Mouse (Mus musculus): Measurements from ENCODE around the gene Pigz.

The Pigz gene

DNA sequence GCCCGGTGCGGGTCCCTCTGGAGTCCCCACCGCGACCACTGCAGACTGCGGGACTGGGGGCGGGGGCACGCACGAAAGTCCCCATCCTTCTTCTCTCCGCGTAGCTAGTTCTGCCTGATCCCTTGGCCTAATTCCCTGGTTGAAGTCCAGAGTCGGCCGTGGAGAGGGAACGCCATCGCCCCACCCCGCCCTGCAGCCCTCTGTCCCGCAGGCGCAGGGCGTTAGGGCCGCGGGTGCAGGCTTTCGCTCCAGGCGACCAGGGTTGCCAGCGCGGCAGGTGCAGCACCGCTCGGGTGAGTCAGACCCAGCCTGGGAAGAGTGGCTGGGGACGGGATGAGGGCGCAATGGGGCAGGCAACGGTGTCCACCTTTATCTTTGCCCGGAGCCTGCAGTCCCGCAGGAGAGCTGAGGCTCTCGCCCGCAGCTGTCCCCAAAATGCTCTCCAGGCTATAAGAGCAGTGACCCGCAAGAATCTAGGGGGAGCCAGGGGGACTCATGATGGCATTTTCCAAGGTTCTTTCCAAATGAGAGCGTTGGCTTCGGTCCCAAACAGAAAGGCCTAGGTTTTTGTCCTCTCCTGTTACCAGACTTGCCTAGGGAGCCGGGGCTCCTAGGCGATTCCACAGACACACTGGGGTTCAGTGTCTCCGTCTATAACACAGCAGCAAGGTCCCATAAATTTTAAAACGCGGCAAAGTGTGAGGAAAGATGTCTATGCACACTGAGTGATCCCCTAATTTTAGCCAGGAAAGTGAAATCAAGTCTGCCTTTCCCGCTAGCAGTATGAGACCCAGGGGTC lies at the start of gene Pigz:
Gene Pigz (plus strand): TSS at position 101 of the 799 bp plus-strand sequence.
- ATAC-seq (ENCODE audit: insufficient number of reproducible peaks, low FRiP score, low TSS enrichment), result peak; percentile 59

DNA sequence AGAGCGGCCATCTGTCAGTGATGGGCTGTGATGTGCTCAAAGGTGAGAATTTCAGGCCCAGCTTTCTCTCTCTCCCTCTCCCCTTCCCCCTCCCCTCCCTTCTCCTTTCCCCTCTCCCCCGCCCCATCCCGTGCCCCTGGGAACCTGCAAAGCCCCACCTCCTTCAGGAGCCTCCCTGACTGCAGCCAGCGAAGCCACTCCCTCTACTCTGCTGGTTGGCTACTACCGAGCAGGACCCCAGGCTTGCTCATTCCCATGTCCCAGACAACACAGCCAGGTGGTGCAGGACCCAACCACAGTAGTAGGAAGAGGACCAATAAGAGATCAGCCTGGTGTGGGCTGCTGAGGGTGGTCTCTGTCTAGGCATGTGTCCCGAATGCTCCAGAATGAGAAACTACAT lies 49.7 kb upstream of the Pigz start:
- ATAC-seq (ENCODE audit: insufficient number of reproducible peaks, low FRiP score, low TSS enrichment), result no peak

DNA sequence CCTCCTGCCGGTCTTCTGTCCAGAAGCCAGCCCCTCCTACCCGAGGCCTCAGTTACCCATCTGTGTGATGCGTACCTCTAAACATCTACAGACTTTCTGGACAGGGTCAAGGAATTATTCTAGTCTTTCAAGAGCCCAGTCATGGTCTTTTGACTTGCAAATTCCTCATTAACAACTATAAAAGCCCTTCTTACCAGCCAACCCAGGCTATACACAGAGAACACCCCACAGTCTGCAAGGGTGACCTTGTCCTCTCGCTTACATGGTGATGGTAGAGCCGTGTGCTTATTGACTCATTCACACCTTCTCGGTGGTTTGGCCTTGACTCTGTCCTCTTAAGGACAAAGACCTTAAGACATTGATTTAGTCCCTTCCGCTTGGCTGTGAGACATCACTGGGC lies 42.7 kb upstream of the Pigz start:
- no peak for ATAC-seq (ENCODE audit: insufficient number of reproducible peaks, low FRiP score, low TSS enrichment)

DNA sequence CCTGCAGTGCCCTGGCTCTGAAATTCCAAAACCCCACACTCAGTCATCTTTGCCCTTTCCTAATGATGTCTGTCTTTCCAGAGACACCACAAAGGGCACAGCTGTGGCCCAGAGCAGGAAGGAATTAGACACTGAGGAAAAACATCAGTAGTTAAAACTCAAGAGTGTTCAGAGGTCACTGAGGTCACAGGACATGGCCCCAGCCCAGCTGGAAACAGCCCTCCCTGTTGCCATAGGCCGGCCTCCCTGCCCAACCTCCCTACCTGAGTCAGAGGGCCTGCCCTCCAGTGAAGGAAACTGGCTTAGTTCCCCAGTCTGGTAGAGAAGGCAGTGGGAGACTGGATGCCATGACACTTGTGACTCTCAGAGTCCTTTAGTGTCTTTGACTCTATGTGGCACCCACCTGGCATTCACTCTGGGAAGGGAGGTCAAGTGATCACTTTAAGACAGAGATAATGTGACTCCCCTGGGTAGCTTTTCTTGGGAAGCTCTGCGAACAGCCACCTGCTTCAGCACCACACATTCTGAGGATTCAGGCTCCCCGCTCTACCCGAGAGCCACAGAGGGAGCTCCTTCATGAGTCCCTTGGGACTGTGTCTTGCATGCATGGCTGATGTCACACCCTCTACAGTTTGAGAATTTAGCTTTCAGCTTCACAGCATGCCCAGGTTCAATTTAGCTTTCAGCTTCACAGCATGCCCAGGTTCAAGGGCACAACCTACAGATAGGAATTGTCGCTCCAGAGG lies 40.1 kb upstream of the Pigz start:
- ATAC-seq (ENCODE audit: insufficient number of reproducible peaks, low FRiP score, low TSS enrichment), result no peak

DNA sequence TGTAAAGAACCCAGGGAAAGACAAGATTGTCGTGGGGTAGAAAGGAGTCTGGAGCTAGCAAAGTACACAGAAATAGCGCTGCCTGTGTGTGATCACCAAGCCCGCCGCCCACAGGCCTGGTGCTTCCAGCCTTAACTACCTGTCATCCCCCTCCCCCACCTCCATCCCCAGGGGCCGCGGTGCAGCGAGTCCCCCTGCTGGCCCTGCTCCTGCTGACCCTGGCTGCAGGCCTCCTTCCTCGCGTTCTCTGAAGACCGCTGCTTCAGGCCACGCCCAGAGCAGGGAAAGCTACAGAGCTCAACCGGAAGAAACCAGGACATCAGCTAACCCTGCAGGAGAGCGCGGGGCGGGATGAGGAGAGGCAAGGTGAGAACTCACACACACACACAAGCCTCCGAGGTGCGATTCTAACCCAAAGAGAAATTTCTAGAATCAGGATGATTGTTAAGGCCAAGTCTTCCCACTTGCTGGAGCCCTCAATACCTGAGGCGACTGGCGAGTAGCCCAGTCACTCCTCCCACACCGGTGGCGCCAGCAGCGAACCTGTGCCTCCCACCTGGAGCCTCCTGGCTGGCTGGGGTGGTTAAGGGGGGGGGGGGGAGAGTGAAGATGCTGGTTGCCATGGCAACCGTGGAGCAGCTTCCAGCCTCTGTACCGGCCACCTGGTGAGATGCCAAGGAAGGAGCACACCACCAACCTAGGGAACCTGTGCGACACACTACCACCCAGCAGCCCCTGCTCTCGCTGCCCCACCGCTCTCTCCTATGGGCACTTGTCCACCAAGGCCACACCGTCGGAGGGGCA lies 36.5 kb upstream of the Pigz start:
- ATAC-seq (ENCODE audit: insufficient number of reproducible peaks, low FRiP score, low TSS enrichment), result peak; percentile 46; the same call in 1 of the 2 replicates

DNA sequence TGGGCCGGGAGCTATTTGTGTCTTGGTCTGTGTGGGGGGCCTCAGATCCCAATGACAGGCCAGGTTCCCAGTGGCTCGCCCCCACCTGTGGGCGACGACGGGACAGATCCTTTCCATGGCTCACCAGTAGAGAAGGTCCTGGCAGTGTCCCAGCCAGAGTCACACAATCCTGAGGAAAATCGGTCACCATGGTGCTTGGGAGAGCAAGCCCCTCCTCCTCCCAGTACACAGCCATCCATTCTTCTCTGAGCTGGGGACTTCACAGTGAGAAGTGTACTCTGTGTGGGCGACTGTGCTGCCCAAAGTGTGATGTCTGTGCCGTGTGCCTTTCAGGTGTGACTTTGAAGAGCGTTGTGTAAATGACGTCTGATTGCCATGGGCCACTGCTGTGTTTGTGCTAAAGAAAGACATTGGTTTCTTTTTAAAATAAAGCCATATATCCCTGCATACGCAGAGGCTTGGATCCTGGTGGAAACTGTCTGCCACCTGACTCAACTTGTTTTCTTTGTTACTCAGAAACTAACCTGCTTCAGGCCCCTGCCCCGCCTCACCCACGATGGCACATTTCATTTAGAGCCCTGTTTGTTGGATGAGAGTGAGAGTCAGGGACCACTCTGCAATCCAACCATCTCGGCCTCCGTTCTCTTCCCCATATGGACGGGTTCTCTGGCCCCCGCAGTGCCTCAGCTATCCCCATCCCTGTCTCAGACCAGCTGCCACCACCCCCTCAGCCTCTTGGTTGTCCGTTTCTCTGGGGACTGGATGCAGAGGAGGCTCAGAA lies 34.9 kb upstream of the Pigz start:
- no peak for ATAC-seq (ENCODE audit: insufficient number of reproducible peaks, low FRiP score, low TSS enrichment)

DNA sequence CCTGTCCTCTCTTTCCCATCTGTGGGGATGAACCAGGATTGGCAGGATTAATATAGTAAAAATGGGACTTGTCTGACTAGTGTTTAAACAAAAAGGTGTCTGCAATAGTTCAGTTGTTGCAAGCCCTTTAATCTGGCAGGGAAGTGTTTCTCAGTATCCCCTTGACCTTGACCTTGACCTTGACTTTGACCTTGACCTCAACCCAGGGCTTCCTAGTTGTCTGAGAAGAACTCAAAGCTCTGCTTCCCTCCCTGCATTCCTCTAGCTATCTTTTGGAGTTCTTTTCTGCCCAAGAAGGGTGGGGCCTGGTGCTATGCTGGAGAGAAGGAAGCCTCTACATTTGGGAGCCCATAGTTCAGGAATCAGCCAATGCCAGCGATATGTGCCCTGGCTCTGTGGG lies 31.8 kb upstream of the Pigz start:
- no peak for ATAC-seq (ENCODE audit: insufficient number of reproducible peaks, low FRiP score, low TSS enrichment)

DNA sequence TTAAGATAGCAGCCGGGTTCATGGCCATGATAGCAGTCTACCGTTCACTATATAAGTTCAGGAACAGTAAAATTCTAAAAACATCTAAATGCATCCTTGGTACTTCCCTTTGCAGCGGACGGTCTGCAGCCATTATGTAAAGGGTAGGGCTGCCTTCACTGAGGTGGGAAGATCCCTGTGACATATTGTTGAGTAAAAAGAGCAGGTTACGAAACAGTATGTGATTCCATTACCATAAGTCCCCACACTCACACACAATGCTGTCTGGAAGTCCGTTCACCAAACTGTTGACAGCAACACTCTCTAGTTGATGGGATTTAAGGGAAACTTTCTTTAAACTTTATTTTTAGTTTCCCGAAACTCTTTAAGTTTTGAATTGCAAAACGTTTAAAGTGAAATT lies 30.4 kb upstream of the Pigz start:
- no peak for ATAC-seq (ENCODE audit: insufficient number of reproducible peaks, low FRiP score, low TSS enrichment)

DNA sequence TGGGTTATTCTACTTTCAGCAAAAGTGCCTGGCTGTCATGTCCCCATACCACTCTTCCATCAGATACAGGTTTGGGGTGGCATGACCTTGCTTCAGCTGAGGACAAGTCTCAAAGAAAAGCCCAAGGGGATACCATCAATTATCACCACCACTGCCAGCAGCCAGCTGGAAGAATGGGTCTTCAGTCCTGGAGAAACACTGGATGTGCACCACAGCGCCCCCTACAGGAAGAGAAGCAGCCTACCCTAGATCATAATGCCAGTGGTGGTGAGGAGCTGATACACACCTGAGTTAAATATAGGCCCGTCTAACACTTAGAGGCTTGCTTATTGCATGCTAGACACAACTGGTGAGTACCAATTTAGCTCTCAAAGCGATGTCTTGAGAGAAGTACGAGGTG lies 28.3 kb upstream of the Pigz start:
- ATAC-seq (ENCODE audit: insufficient number of reproducible peaks, low FRiP score, low TSS enrichment), result no peak

DNA sequence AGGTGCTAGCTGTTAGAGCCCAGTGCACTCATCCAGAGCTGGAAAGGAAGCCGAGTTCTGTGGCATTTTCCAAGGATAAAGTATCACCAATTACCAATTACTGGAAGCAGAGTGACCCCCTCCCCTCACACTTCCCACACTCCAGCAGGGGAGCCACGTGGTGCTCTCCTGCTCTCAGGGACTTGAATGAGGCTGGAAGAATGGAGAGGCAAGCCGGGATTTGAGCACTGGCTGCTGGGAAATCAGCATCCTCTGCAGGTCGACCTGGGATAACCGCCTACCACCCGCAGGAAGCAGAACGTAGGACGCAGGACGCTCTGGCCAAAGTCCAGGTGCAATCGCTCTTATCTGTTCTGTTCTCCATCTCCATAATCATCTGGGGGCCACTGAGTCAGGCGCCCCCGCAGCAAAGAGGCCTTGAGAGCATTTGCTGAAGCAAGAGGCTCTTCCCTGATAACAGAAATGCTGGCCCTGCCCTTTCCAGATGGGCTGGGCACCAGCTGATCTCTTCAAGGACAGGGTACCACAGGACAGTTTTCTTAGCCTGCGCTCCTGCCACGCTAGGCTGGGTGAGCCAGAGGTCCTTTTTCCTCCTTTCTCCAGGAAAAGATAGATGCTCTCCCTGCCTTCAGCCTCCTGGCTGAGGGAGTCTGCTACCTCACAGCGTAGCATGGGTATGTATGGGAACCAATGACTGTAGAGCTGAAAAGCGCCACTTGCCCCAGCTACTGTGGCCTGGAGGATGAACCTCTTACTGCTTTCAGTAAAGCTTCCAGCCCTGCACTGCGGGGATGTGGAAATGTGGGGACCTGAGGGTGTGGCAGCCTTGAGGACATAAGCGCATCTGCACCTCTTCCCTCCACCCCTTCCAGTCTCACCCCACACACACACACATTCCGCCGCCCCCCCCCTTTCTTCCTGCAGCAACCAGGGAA lies 27.5 kb upstream of the Pigz start:
- ATAC-seq (ENCODE audit: insufficient number of reproducible peaks, low FRiP score, low TSS enrichment), result no peak

DNA sequence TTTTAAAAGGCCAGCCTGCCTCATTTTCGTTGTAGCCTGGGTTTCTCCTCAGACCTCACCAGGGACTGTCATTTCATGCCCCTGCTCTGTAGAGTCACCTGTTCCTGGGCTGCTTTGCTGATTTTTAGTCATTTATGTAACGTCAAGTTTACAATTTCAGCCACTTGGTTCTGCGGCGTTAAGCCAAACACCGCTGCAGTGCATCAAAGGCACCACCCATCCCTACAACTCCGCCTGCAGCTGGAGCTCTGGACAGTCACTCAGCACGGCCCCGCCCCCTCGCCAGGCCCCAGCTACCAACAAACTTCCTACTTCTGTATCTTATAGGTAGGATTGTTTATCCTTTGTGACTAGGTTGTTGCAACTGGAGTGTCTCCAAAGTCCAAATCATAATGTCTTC lies 26.8 kb upstream of the Pigz start:
- no peak for ATAC-seq (ENCODE audit: insufficient number of reproducible peaks, low FRiP score, low TSS enrichment)

DNA sequence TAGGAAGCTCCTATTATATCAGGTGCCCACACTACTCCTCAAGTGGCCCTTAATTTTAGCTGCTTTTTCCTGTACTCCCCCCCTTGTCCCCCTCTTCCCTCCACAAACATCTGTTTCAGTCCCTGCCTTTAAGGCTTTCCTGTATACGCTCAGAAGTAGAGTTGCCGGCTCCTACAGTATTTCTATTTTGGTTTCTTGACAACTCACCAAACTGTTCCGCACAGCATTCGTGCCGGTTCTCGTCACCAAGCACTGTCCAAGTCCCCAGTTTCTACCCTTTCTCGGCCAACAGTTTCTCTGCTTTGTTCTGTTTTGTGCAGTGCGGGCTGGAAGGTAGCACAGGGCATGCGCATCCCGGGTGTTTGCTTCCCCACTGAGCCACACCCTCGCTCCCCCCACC lies 24.7 kb upstream of the Pigz start:
- no peak for ATAC-seq (ENCODE audit: insufficient number of reproducible peaks, low FRiP score, low TSS enrichment)

DNA sequence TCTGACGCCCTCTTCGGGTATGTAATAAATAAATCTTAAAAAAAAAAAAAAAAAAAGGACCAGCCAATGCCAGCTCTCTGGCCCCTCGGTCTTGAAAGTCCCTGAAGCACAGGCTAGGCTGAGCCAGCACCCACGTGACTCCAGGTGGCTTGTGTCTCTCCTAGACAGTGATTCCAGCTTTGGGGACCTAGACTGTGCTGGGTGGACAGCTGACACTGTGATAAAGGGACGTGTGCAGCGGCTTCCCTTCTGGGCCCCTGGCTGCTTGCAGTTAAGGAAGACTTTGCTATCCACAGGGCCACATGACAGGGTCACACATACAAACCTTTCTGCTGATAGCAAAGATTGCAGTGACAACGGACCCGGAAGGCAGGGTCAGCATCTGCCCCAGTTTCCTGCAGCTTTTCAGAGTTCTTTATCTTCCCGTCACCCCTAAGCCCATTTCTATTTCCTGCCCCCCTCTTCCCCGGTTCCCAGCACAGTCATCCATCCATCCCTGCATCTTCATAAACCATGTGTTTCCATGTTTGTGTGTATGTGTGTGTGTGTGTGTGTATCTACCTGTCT lies 23.3 kb upstream of the Pigz start:
- ATAC-seq (ENCODE audit: insufficient number of reproducible peaks, low FRiP score, low TSS enrichment), result no peak

DNA sequence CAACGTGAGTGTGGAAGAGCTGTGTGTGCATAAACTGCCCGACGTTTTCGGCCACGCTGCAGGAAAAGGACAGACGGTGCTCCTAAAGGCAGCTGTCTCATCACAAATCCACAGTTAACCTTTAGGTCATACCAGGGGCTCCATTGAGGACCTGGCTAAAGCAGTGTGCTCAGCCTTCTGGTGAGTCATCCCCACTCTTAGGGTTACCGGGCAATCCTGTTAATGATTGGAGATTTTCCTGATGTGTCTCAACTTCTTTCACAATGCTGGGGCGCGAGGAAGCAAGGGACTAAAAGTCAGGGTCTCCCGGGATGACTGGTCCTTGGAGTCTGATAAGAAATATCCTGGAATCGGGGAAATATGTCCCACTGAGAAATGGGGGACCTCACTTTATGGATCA lies 15.9 kb upstream of the Pigz start:
- ATAC-seq (ENCODE audit: insufficient number of reproducible peaks, low FRiP score, low TSS enrichment), result peak; percentile 45; the same call in 1 of the 2 replicates

DNA sequence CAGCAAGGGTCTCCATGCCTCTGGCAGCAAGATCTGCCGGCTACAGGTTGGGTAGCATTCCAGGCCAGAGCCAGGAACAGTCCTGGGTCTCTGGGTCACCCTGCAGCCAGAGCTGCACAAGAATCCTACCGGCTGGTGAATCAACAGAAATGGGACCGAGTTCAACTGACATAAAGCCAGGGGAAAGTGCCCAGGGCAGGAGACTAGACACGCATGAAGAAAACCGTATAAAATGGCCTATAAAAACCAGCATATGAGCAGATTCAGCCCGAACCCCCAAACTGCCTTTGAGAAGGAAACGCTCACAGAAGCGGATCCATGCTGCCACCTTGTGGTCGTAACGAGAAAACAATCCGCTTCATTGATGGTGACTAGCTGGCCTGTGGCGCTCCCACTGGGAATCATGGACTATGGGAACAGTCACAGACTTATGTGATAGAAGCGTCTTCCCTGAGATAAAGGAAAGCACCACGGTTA lies 15.4 kb upstream of the Pigz start:
- ATAC-seq (ENCODE audit: insufficient number of reproducible peaks, low FRiP score, low TSS enrichment), result peak; percentile 78

DNA sequence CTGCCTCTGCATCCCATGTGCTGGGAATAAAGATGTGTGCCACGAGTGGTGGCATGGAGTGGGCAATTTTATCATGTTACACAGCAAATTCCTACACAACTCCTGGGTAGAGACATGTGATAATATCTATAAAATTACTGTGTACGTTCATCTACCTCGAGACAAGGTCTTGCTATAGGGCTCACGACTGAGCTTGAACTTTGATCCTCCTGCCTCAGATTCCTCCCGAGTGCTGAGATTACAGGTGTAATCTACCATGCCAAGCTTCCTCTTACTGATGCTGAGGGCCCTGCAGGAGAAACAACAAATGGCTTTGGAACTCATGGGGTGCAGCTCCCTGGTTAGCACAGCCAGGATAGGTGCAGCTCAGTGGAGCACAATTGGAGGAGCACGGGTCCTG lies 9.3 kb upstream of the Pigz start:
- ATAC-seq (ENCODE audit: insufficient number of reproducible peaks, low FRiP score, low TSS enrichment), result no peak

DNA sequence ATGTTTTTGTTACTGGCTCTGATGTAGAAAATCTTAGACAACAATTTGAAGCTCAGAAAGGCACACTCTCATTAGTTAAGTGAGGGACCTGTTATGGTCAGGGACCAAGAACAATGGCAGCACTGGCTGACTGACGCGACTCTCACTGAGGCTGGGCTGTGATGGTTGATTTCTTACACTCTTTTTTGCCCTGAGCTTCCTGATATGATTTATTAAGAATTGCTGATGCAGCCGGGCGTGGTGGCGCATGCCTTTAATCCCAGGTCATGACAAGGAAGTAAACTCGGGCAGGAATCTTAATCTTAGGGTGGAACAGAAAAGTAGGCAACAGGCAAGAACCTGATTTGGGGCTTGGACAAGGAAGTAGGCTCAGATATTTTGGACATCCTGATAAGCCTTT lies 7.6 kb upstream of the Pigz start:
- ATAC-seq (ENCODE audit: insufficient number of reproducible peaks, low FRiP score, low TSS enrichment), result no peak

DNA sequence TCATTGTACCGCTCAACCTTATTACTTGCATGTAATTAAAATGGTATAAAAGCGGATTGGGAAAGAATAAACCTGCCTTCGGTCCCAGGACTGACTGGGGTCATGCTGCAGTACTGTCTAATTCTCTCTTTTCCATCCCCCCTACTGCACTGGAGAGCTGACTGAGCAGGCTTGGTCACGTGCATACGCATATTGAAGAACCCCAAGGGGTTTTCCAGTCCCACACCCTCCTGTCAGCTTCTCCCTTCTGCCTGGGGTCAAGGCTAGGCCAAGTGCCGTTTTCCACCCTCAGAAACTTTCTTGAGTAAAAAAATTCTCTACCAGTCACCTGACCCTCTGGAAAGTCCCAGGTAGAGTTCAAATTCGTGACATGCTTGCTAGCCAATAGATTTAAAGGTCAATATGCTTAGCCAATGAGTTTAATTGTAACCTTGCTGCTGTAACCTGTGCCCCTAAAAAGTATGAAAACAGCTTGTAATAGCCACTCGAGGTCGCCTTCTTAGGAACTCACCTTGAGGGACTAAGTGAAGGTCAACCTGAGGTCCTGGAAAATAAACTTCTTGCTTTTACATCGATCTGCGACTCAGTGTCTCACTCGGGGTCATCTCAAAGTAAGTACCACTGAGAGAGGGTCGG lies 7.0 kb upstream of the Pigz start:
- no peak for ATAC-seq (ENCODE audit: insufficient number of reproducible peaks, low FRiP score, low TSS enrichment)

Data from cerebellum, adult (tissue).